Mouse (Mus musculus): ENCODE data around the gene Plpp7. TPM values are rescaled to one million over a fixed set of nuclear protein-coding genes. Genes with fewer than 3 reads are reported as not detected.

Gene Plpp7
- polyA plus RNA-seq, 1 experiment, result not detected

GRCm38 (mm10) chr2:32156645-32157044 is 61.3 kb downstream of the Plpp7 start:
- TF ChIP-seq CTCF (IDR thresholded peaks at IDR 0.05; ENCODE audit: control insufficient read depth, insufficient read depth, low read length), result no peak
- no peak for TF ChIP-seq POLR2A (IDR thresholded peaks at IDR 0.05; ENCODE audit: borderline replicate concordance, control insufficient read depth, low read depth, low read length)
- no peak overlapping the region for H3K4me3 ChIP-seq (replicated peaks; ENCODE audit: control insufficient read depth, low read depth, low read length)
- no peak overlapping the region for H3K27ac ChIP-seq (ENCODE audit: control insufficient read depth, insufficient read depth, low read depth, low read length, poor library complexity)
- H3K4me1 ChIP-seq (ENCODE audit: control insufficient read depth, insufficient read depth, low read length), result peaks cover 5% of the 10 kb centered on the region; the same call in 1 of the 2 replicates
- 83% methylated on average over 10 of the region's 10 CpGs for WGBS

- TF ChIP-seq CTCF (IDR thresholded peaks at IDR 0.05; ENCODE audit: control insufficient read depth, insufficient read depth, low read length), result no peak
- no peak for TF ChIP-seq POLR2A (IDR thresholded peaks at IDR 0.05; ENCODE audit: borderline replicate concordance, control insufficient read depth, low read depth, low read length)
- peaks cover 5% of the 10 kb centered on the region for H3K4me1 ChIP-seq (ENCODE audit: control insufficient read depth, insufficient read depth, low read length)
- H3K27ac ChIP-seq (ENCODE audit: control insufficient read depth, insufficient read depth, low read depth, low read length, poor library complexity), result no peak overlapping the region
These were observed 62.0 kb downstream of the Plpp7 start for GRCm38 (mm10) chr2:32157328-32157727.

GRCm38 (mm10) chr2:32158616-32159239 is 63.4 kb downstream of the Plpp7 start:
- WGBS, result 85% methylated on average over 12 of the region's 12 CpGs
- TF ChIP-seq POLR2A (IDR thresholded peaks at IDR 0.05; ENCODE audit: borderline replicate concordance, control insufficient read depth, low read depth, low read length) (no peak), CTCF (IDR thresholded peaks at IDR 0.05; ENCODE audit: control insufficient read depth, insufficient read depth, low read length) (0 out of 2 replicates have a peak, but pooled peaks have one; percentile 3)
- Histone ChIP-seq H3K27ac (ENCODE audit: control insufficient read depth, insufficient read depth, low read depth, low read length, poor library complexity) (no peak overlapping the region), H3K4me1 (ENCODE audit: control insufficient read depth, insufficient read depth, low read length) (peaks cover 5% of the 10 kb centered on the region), H3K4me3 (replicated peaks; ENCODE audit: control insufficient read depth, low read depth, low read length) (no peak overlapping the region)

More at GRCm38 (mm10) chr2:32157328-32157727, 62.0 kb downstream of the Plpp7 start:
- 80% methylated on average over 4 of the region's 4 CpGs for WGBS
- no peak overlapping the region for H3K4me3 ChIP-seq (replicated peaks; ENCODE audit: control insufficient read depth, low read depth, low read length)

Other genes with a start within 250 kb of the Plpp7 start
- not detected in 2 replicates for gene Fibcd1, start 249.5 kb upstream of the Plpp7 start, polyA plus RNA-seq (2011; ENCODE audit: insufficient read depth, insufficient read length, low replicate concordance, missing spikeins)
- gene Lamc3, start 208.2 kb upstream of the Plpp7 start, polyA plus RNA-seq (2011; ENCODE audit: insufficient read depth, insufficient read length, low replicate concordance, missing spikeins), result not detected in 2 replicates
- 1.2 TPM in 1 of 2 replicates, not detected in the other for gene Aif1l, start 145.4 kb upstream of the Plpp7 start, polyA plus RNA-seq (2011; ENCODE audit: insufficient read depth, insufficient read length, low replicate concordance, missing spikeins)
- 66.2 and 80.0 TPM in 2 replicates for gene Nup214, start 121.1 kb upstream of the Plpp7 start, polyA plus RNA-seq (2011; ENCODE audit: insufficient read depth, insufficient read length, low replicate concordance, missing spikeins)
- gene Fam78a, start 10.7 kb upstream of the Plpp7 start, polyA plus RNA-seq (2011; ENCODE audit: insufficient read depth, insufficient read length, low replicate concordance, missing spikeins), result 11.4 and 12.5 TPM in 2 replicates
- gene Prrc2b, start 55.6 kb downstream of the Plpp7 start, polyA plus RNA-seq (2011; ENCODE audit: insufficient read depth, insufficient read length, low replicate concordance, missing spikeins), result 32.3 and 44.5 TPM in 2 replicates
- 7.8 and 16.2 TPM in 2 replicates for gene Pomt1, start 141.1 kb downstream of the Plpp7 start, polyA plus RNA-seq (2011; ENCODE audit: insufficient read depth, insufficient read length, low replicate concordance, missing spikeins)
- 11.9 and 19.6 TPM in 2 replicates for gene Uck1, start 164.6 kb downstream of the Plpp7 start, polyA plus RNA-seq (2011; ENCODE audit: insufficient read depth, insufficient read length, low replicate concordance, missing spikeins)
- gene Golga2, start 191.9 kb downstream of the Plpp7 start, polyA plus RNA-seq (2011; ENCODE audit: insufficient read depth, insufficient read length, low replicate concordance, missing spikeins), result 26.6 and 39.8 TPM in 2 replicates
- 278 and 393 TPM in 2 replicates for gene Swi5, start 192.5 kb downstream of the Plpp7 start, polyA plus RNA-seq (2011; ENCODE audit: insufficient read depth, insufficient read length, low replicate concordance, missing spikeins)

Measured in bone marrow, adult 2 months (tissue).